Mouse (Mus musculus) embryonic fibroblast, embryonic 13.5 days (primary cell): ENCODE measurements around the gene Acbd6. TPM values are rescaled to one million over a fixed set of nuclear protein-coding genes. Genes with fewer than 3 reads are reported as not detected.

Experiments used
- H3K27ac ChIP-seq: 2 replicates; pipeline ENCODE4 v1.5.1; 2012; ENCODE audit warnings: low read length, control low read depth, inconsistent platforms; ENCODE audit not compliant: insufficient read depth
- H3K4me1 ChIP-seq: 2 replicates; pipeline ENCODE4 v1.6.1; 2011; ENCODE audit warnings: low read length; ENCODE audit not compliant: control insufficient read depth, insufficient read depth
- H3K4me3 ChIP-seq: 2 replicates; pipeline ENCODE4 v1.5.1; 2011; ENCODE audit warnings: mild to moderate bottlenecking, control low read depth, low read length; ENCODE audit not compliant: insufficient read depth
- CTCF ChIP-seq: IDR thresholded peaks from 2 replicates; pipeline ENCODE4 v1.5.1; 2011; ENCODE audit warnings: mild to moderate bottlenecking, control low read depth, low read length, moderate library complexity, borderline replicate concordance; ENCODE audit not compliant: insufficient read depth
- POLR2A ChIP-seq: IDR thresholded peaks from 2 replicates; pipeline ENCODE4 v1.6.1; 2011; ENCODE audit warnings: low read depth, mild to moderate bottlenecking, control low read depth, low read length, moderate library complexity
- polyA plus RNA-seq: library from polyadenylated mRNA; stranded (reverse); fragments of >200 nt; gene quantifications from 2 replicates; pipeline ENCODE4 v1.2.4, GENCODE M21; 2011; ENCODE audit warnings: low read depth; ENCODE audit not compliant: missing spikeins, insufficient read length

The Acbd6 gene
- polyA plus RNA-seq, 1 experiment, result 59.2 TPM

GRCm38 (mm10) chr1:155528405-155529119 lies 29.4 kb upstream of the Acbd6 start:
- Histone ChIP-seq H3K4me3 (no peak overlapping the region), H3K4me1 (peaks cover 21% of the 10 kb centered on the region), H3K27ac (no peak overlapping the region)
- no peak for TF ChIP-seq CTCF

GRCm38 (mm10) chr1:155529120-155529963 lies 28.6 kb upstream of the Acbd6 start:
- TF ChIP-seq POLR2A (no peak), CTCF (no peak)
- no peak overlapping the region for H3K4me3 ChIP-seq
- peaks cover 23% of the 10 kb centered on the region for H3K4me1 ChIP-seq
- no peak overlapping the region for H3K27ac ChIP-seq

GRCm38 (mm10) chr1:155530561-155531457 lies 27.1 kb upstream of the Acbd6 start:
- H3K4me3 ChIP-seq, result no peak overlapping the region

GRCm38 (mm10) chr1:155532396-155532795 lies 25.5 kb upstream of the Acbd6 start:
- Histone ChIP-seq H3K27ac (peak overlapping the region; percentile 39; the same call in 1 of the 2 replicates), H3K4me1 (peaks cover 18% of the 10 kb centered on the region), H3K4me3 (no peak overlapping the region)
- TF ChIP-seq CTCF (no peak), POLR2A (no peak)

More at GRCm38 (mm10) chr1:155530561-155531457, 27.1 kb upstream of the Acbd6 start:
- Histone ChIP-seq H3K4me1 (peaks cover 23% of the 10 kb centered on the region), H3K27ac (no peak overlapping the region)
- no peak for TF ChIP-seq POLR2A
- TF ChIP-seq CTCF, result no peak

GRCm38 (mm10) chr1:155532833-155533688 lies 24.9 kb upstream of the Acbd6 start:
- no peak overlapping the region for H3K4me3 ChIP-seq
- TF ChIP-seq CTCF, result no peak
- no peak for TF ChIP-seq POLR2A
- peaks cover 11% of the 10 kb centered on the region for H3K4me1 ChIP-seq
- H3K27ac ChIP-seq, result peak overlapping the region; percentile 39

- Histone ChIP-seq H3K27ac (peak overlapping the region; percentile 39), H3K4me1 (peaks cover 11% of the 10 kb centered on the region), H3K4me3 (no peak overlapping the region)
- no peak for TF ChIP-seq POLR2A
- no peak for TF ChIP-seq CTCF
Measured at GRCm38 (mm10) chr1:155533689-155533965, 24.3 kb upstream of the Acbd6 start.

GRCm38 (mm10) chr1:155537005-155537642 lies 20.8 kb upstream of the Acbd6 start:
- Histone ChIP-seq H3K27ac (no peak overlapping the region), H3K4me1 (peaks cover 11% of the 10 kb centered on the region; the same call in 1 of the 2 replicates), H3K4me3 (no peak overlapping the region)
- TF ChIP-seq POLR2A (no peak), CTCF (peak; percentile 33; the same call in 1 of the 2 replicates)

- peaks cover 7% of the 10 kb centered on the region; the same call in 1 of the 2 replicates for H3K4me1 ChIP-seq
- no peak for TF ChIP-seq POLR2A
- H3K4me3 ChIP-seq, result no peak overlapping the region
- H3K27ac ChIP-seq, result no peak overlapping the region
Measured at GRCm38 (mm10) chr1:155538006-155538405, 19.9 kb upstream of the Acbd6 start.
